Mouse (Mus musculus): ENCODE results near the gene Wfdc11.
"Not testable (repeated sequence)": the region's sequence is repeated elsewhere in the genome, so short reads cannot be mapped to it uniquely, and the experiment has no call there.

The Wfdc11 gene

DNA sequence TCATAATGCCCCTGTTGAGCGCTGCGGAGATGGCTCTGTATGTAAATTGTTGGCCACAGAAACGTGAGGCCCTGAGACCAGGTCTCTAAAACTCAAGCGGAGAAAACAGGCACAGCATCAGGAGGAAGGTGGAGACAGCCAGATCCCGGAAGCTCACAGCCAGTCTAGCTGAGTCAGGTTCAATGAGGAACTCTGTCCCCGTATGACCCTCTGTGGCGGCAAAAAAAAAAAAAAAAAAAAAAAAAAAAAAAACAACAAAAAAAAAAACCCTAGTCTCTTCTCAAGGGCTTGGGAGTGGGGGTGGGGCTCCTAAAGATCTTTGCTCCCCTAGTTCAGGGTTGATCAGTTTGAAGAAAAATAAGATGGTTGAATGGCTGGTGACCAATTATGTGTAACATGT, 32.8 kb downstream of the Wfdc11 start:
- no peak for DNase-seq (ENCODE audit: low read depth, low spot score)

DNA sequence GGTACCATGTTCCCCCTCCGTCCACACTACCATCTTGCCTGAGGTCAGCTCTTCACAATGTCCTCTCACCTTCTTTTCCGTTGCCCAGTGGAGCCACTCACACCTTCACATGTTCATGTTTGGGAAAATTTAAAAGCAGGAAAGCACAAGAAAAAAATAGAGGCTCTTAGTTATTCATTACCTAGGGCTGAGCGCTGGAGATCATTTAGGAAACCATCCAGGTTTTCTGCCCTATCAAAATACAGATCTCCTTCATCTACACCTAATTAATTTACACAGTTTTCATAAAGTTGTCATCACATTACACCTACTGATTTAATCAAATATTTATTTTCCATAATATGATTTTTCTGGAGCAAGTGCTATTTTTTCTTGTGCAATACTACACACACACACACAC, 35.2 kb downstream of the Wfdc11 start, which contains the start of gene Wfdc16:
Gene Wfdc16, minus strand, starts transcription at position 101 of the 400 bp plus-strand sequence.
- DNase-seq (ENCODE audit: low read depth, low spot score): no peak

DNA sequence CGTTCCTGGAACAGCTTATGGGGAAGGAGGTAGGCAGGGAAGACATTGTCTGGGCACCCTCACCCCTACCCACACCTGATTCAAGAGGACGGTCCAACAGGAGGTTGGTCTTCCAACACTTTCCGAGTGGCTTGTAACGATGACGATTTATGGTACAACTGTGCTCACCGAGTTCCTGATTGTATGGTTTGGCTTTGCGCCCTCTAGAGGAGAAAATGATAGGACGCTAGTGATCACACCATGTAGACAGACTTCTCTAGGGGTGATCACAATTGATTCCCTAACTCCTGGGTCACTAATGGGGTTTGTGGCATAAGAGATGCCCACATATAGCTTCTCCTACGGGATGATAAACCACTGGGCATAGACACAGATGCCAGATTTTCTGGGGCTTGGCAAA, 38.6 kb downstream of the Wfdc11 start:
- DNase-seq (ENCODE audit: low read depth, low spot score): no peak

DNA sequence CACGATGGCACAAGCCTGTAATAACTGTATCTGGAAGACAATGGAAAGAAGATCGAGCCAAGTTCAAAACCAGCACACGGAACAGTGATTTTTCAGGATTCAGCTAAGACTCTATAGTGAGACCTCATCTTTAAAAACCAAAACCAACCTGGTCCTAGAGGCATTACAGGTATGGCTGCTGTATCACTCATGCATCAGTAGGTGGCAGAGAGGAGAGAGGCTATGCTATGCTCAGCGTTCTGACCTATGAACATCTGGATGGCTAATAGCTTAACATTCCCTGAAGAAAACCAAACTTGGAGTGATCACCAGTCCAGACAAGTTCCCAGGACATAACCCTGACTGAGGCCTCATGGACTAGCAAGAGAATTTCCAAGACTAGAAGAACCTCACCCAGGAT, 52.1 kb downstream of the Wfdc11 start:
- DNase-seq (ENCODE audit: low read depth, low spot score): no peak

DNA sequence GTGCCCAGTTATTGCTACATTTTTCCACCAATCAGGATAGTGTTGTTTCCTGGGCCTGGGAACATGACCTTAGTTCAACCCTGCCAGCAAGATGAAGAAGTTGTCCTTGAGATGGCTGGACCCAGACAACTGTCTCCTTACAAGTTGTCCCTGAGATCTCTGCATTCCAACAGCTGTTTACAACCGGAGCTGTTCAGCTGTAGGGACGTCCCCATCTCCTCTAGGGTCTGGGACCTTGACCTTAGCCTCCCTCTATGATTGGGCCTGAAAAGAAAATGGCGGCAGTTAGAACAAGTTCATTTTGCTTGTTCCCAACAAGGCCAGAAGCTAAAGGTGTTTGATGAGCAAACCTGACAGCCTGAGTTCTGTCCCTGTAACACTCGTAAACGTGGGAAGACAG, 54.8 kb downstream of the Wfdc11 start:
- no peak for DNase-seq (ENCODE audit: low read depth, low spot score)

DNA sequence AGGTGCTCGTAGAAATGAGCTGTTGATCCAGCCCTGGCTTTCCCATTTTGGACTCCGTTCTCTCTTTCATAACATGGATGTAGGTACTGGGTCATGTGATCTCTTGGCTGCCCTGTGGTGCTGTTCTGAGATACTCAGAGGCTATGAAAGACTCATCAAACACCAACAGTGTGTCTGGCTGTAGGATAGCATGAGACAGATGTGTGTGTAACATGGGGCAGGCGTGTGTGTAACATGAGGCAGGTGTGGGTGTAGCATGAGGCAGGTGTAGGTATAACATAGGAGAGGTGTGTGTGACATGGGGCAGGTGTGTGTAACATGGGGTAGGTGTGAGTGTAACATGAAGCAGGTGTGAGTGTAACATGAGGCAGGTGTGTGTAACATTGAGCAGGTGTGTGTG, 58.5 kb downstream of the Wfdc11 start:
- no peak for DNase-seq (ENCODE audit: low read depth, low spot score)

DNA sequence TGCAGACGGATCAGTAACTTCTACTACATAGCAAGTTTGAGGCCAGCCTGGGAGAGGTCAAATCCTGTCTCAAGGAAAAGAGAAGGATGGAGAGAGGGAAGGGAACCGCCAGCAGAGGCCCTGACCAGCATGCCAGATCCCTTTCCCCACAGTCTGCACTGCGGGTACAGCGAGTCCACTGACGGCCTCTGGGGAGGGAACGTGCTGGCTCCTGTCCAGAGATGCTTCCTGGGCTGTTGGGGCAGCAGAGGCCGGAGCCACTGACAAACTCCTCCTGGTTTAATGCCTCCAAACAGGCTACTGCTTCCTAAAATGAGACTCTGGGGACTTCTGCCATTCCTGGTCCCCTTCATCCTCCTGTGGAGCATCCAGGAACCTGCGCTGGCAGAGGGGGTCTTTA, 60.4 kb downstream of the Wfdc11 start, which contains the start of the genes Wfdc6b and Wfdc8:
Gene Wfdc6b, plus strand, starts transcription at position 52 of the 400 bp plus-strand sequence.
Gene Wfdc8, minus strand, starts transcription at position 156 of the 400 bp plus-strand sequence.
- not testable (repeated sequence) for DNase-seq (ENCODE audit: low read depth, low spot score)
